22 mouse cellular contexts compared by ENCODE assay signal in the genomic region with DNA sequence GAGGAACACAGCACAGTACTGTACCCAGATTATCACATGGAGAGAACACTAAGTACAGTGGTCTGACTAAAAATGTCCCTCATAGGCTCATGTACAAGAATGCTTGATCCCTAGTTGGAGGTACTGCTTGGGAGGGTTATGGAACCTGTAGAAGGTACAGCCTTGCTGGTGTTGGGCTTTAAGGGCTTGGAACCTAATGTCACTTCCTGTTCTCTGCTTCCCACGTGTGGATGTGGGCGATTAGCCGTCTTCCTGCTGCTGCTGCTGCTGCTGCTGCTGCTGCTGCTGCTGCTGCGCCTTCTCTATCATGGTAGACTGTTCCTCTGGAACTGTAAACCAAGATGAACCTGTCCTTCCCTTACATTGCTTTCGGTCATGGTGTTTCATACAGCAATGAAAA. TPM values are rescaled to one million over a fixed set of nuclear protein-coding genes. Genes with fewer than 3 reads are reported as not detected.
DNase-seq lines count a peak whose midpoint lies in the region; ATAC-seq lines count a peak whose summit lies in the region.
"Had no signal": no experiment of that assay in that cellular context is flagged by ENCODE, and none has a peak within 500 bp of the region (broad histone marks: within the 10 kb centered on the region; RNA-seq: fewer than 3 reads in every experiment).

No protein-coding gene starts in this region.

- DNase-seq in heart, adult 11 months: peak; percentile 61
- no peak for DNase-seq in heart, postnatal 10 days
- no peak for DNase-seq in lung, postnatal 36 days
- no peak for DNase-seq in adrenal gland, postnatal 10 days
- DNase-seq: adrenal gland, postnatal 14 days; B cell, adult 2 months; cerebellum, adult 11-12 months; cerebellum, adult 9-10 months; cerebellum, postnatal 25 days; forebrain, postnatal 0 days; gastrocnemius, postnatal 14 days; heart, postnatal 4 days had no signal

- intact Hi-C loops in heart, postnatal 10 days (cut with DNase I): no loop called here

- peak; percentile 79 for ATAC-seq in CD4-positive, CD25-positive, alpha-beta regulatory T cell, adult 4 months
- peak; percentile 90 for ATAC-seq in inflammation-experienced regulatory T-cells, adult 6 months
- peak; percentile 45 for ATAC-seq in megakaryocyte progenitor cell, adult 5-6 weeks (replicated peaks; ENCODE audit: poor library complexity)
- ATAC-seq: forebrain, postnatal 0 days; hindbrain, postnatal 0 days had no signal

RNA-seq across cellular contexts. Expression of a gene that starts 9.2 kb away (rescaled TPM):
- total RNA-seq in heart, postnatal 10 days (2021): 1 to 10 TPM; 6.3 to 6.8 TPM
- polyA plus RNA-seq in CD4-positive, CD25-positive, alpha-beta regulatory T cell, adult 4 months (2017; shearing (Covaris generic)): 1 to 10 TPM; 4.9 to 6.4 TPM
- 1 to 10 TPM; 5.1 to 9.2 (median 5.5) TPM for polyA plus RNA-seq in inflammation-experienced regulatory T-cells, adult 6 months (2017; shearing (Covaris generic))
- total RNA-seq in megakaryocyte progenitor cell, adult 5-6 weeks (2015): 18.0 and 21.6 TPM in 2 replicates
- 2.5 and 3.5 TPM in 2 replicates for total RNA-seq in megakaryocyte progenitor cell, adult 5-6 weeks (2017)
- total RNA-seq in adrenal gland, postnatal 10 days (2021): 10 to 100 TPM; 11.2 to 13.2 TPM

RNA-seq across cellular contexts. Expression of a gene that starts 21.2 kb away (rescaled TPM):
- not detected for total RNA-seq in heart, postnatal 10 days (2021)
- not detected for polyA plus RNA-seq in CD4-positive, CD25-positive, alpha-beta regulatory T cell, adult 4 months (2017; shearing (Covaris generic))
- polyA plus RNA-seq in inflammation-experienced regulatory T-cells, adult 6 months (2017; shearing (Covaris generic)): under 1 TPM in 1 of 3 experiments, not detected in 2; 0.28 TPM
- not detected in 2 replicates for total RNA-seq in megakaryocyte progenitor cell, adult 5-6 weeks (2015)
- total RNA-seq in megakaryocyte progenitor cell, adult 5-6 weeks (2017): not detected in 2 replicates
- not detected for total RNA-seq in adrenal gland, postnatal 10 days (2021)
- total RNA-seq: adrenal gland, postnatal 14 days; ES-E14; forebrain, postnatal 0 days; gastrocnemius, adult 18-20 months; gastrocnemius, postnatal 14 days; heart, postnatal 4 days; hindbrain, postnatal 0 days had no signal
- polyA plus RNA-seq: heart, embryonic 13.5 days; heart, postnatal 0 days; hindbrain, postnatal 0 days had no signal

RNA-seq across cellular contexts. Expression of a gene that starts 33.2 kb away (rescaled TPM):
- not detected for total RNA-seq in heart, postnatal 10 days (2021)
- 1 to 10 TPM in 1 of 2 experiments, under 1 TPM in 1; 0.19 to 1.7 TPM for polyA plus RNA-seq in CD4-positive, CD25-positive, alpha-beta regulatory T cell, adult 4 months (2017; shearing (Covaris generic))
- polyA plus RNA-seq in inflammation-experienced regulatory T-cells, adult 6 months (2017; shearing (Covaris generic)): 1 to 10 TPM in 2 of 3 experiments, under 1 TPM in 1; 0.40 to 1.6 (median 1.1) TPM
- 0.46 TPM in 1 of 2 replicates, not detected in the other for total RNA-seq in megakaryocyte progenitor cell, adult 5-6 weeks (2015)
- total RNA-seq in megakaryocyte progenitor cell, adult 5-6 weeks (2017): 0.41 TPM in 1 of 2 replicates, not detected in the other
- under 1 TPM in 1 of 2 experiments, not detected in 1; 0.58 TPM for total RNA-seq in adrenal gland, postnatal 10 days (2021)
- total RNA-seq: adrenal gland, postnatal 14 days; ES-E14; forebrain, postnatal 0 days; gastrocnemius, postnatal 14 days; heart, postnatal 4 days; hindbrain, postnatal 0 days had no signal
- polyA plus RNA-seq: forebrain, embryonic 12.5 days; heart, embryonic 13.5 days; heart, postnatal 0 days; hindbrain, embryonic 12.5 days; hindbrain, postnatal 0 days had no signal
